Mouse (Mus musculus): ENCODE data around the gene Fggy. TPM values are rescaled to one million over a fixed set of nuclear protein-coding genes. Genes with fewer than 3 reads are reported as not detected.

Fggy gene
- polyA plus RNA-seq, 1 experiment from 2014 or later = 22.8 TPM

DNA sequence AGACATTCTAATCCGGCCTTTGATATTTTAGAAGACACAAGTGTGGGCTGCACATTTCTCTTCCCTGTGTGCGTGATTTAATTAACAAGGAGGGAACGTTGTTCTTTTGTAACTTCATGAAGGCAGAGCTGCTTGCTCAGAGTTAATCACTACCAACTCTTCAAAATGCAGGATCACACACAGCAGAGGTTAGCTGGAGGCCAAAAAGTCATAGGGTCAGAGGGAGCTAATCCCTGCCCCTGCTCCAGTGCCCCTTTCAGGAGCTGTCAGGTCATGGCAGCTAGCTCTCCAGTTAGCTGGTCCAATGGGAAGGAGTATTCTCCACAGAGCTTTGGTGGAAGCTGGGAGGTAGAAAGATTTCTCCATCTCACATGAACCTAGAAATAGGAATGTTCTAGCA, 215.4 kb downstream of the Fggy start:
- peak overlapping the region; percentile 60; the same call in 1 of the 2 replicates for H3K27ac ChIP-seq (ENCODE audit: low read length)
- no peak for ATAC-seq
- H3K27me3 ChIP-seq (replicated peaks; ENCODE audit: control insufficient read depth, insufficient read depth, low read length) = no peaks in the 10 kb centered on the region
- H3K4me2 ChIP-seq (ENCODE audit: low read depth, low read length) = no peak overlapping the region
- H3K4me1 ChIP-seq (ENCODE audit: control insufficient read depth, insufficient read depth, low read length) = peaks cover 5% of the 10 kb centered on the region; the same call in 1 of the 2 replicates
- 57% methylated on average over 3 of the region's 3 CpGs for WGBS
- H3K9ac ChIP-seq (ENCODE audit: low read depth, low read length) = no peak overlapping the region
- H3K4me3 ChIP-seq (ENCODE audit: low read length) = no peak overlapping the region
- no peaks in the 10 kb centered on the region for H3K9me3 ChIP-seq (ENCODE audit: control insufficient read depth, low read length)
- no peaks in the 10 kb centered on the region for H3K36me3 ChIP-seq (ENCODE audit: control insufficient read depth, insufficient read depth, low read length)

DNA sequence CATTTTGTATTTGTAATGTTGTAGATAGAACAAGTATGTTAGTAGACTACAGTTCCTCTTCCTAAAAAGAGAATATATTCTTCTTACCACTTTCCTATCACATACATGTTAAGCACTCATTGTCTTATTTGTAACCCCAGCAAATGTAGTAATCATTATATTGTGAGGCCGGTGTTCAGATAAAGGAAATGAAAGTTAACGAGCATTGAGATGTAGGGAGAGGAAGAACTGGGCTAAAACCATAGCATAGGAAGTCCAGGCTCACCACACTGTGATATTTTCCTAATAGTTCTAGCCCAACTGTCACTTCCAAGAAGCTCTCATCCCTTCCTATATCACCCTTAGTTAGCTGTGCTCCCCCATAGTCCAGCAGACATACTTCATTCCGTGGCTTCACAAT, 218.3 kb downstream of the Fggy start:
- no peak overlapping the region for H3K4me2 ChIP-seq (ENCODE audit: low read depth, low read length)

DNA sequence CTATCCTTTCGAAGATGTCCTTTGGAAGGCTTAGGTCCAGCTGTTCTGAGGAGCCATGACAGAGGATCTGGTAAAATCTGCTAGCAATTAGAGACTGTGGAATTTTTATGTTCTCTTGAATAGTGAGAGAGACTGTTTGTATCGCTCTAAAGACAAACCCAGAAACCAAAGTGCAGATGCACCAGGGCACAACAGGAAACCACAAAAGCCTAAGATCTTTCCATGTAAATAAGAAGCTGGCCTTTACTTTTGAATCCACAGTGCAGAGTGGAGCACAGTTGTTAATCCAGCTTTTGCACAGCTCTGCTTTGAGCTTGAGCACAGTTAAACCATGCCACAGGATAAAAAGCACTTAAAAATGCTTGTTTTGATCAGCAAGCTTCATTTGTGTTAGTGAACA, 220.5 kb downstream of the Fggy start:
- Histone ChIP-seq H3K36me3 (ENCODE audit: control insufficient read depth, insufficient read depth, low read length) (no peaks in the 10 kb centered on the region), H3K4me1 (ENCODE audit: control insufficient read depth, insufficient read depth, low read length) (0 out of 2 replicates have a peak, but pooled peaks cover 9% of the 10 kb centered on the region), H3K9me3 (ENCODE audit: control insufficient read depth, low read length) (no peaks in the 10 kb centered on the region), H3K27me3 (replicated peaks; ENCODE audit: control insufficient read depth, insufficient read depth, low read length) (no peaks in the 10 kb centered on the region), H3K4me3 (ENCODE audit: low read length) (no peak overlapping the region), H3K27ac (ENCODE audit: low read length) (no peak overlapping the region), H3K4me2 (ENCODE audit: low read depth, low read length) (no peak overlapping the region), H3K9ac (ENCODE audit: low read depth, low read length) (no peak overlapping the region)
- WGBS = 43% methylated on average over 2 of the region's 2 CpGs
- no peak for ATAC-seq

More for the DNA sequence above, 218.3 kb downstream of the Fggy start:
- Histone ChIP-seq H3K4me3 (ENCODE audit: low read length) (no peak overlapping the region), H3K4me1 (ENCODE audit: control insufficient read depth, insufficient read depth, low read length) (0 out of 2 replicates have a peak, but pooled peaks cover 13% of the 10 kb centered on the region), H3K9me3 (ENCODE audit: control insufficient read depth, low read length) (no peaks in the 10 kb centered on the region), H3K27ac (ENCODE audit: low read length) (no peak overlapping the region), H3K9ac (ENCODE audit: low read depth, low read length) (no peak overlapping the region), H3K36me3 (ENCODE audit: control insufficient read depth, insufficient read depth, low read length) (no peaks in the 10 kb centered on the region), H3K27me3 (replicated peaks; ENCODE audit: control insufficient read depth, insufficient read depth, low read length) (no peaks in the 10 kb centered on the region)
- no peak for ATAC-seq
- 64% methylated on average over 3 of the region's 3 CpGs for WGBS

DNA sequence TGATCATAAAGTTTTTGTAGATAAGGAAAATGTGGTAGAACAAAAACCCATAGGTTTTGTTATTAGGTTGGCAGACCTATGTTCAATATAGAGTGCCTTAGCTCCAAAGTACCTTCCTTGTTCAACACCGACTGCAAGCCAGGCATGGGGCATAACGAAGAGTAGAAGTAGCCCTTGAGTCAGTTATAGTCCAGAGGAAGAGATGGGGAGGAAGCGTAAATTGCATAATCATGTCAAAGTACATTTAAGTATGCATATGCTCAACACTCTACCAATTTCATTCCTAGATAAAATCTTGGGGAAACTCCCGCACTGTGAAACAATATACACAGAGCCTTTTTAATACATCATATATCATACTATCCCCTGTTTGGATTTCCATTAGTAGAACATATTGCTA, 221.2 kb downstream of the Fggy start:
- Histone ChIP-seq H3K4me3 (ENCODE audit: low read length) (no peak overlapping the region), H3K27me3 (replicated peaks; ENCODE audit: control insufficient read depth, insufficient read depth, low read length) (no peaks in the 10 kb centered on the region), H3K27ac (ENCODE audit: low read length) (no peak overlapping the region), H3K9me3 (ENCODE audit: control insufficient read depth, low read length) (no peaks in the 10 kb centered on the region), H3K36me3 (ENCODE audit: control insufficient read depth, insufficient read depth, low read length) (no peaks in the 10 kb centered on the region), H3K4me2 (ENCODE audit: low read depth, low read length) (no peak overlapping the region), H3K9ac (ENCODE audit: low read depth, low read length) (no peak overlapping the region), H3K4me1 (ENCODE audit: control insufficient read depth, insufficient read depth, low read length) (0 out of 2 replicates have a peak, but pooled peaks cover 9% of the 10 kb centered on the region)
- 86% methylated on average over 4 of the region's 4 CpGs for WGBS
- peak; percentile 26; the same call in 1 of the 2 replicates for ATAC-seq

DNA sequence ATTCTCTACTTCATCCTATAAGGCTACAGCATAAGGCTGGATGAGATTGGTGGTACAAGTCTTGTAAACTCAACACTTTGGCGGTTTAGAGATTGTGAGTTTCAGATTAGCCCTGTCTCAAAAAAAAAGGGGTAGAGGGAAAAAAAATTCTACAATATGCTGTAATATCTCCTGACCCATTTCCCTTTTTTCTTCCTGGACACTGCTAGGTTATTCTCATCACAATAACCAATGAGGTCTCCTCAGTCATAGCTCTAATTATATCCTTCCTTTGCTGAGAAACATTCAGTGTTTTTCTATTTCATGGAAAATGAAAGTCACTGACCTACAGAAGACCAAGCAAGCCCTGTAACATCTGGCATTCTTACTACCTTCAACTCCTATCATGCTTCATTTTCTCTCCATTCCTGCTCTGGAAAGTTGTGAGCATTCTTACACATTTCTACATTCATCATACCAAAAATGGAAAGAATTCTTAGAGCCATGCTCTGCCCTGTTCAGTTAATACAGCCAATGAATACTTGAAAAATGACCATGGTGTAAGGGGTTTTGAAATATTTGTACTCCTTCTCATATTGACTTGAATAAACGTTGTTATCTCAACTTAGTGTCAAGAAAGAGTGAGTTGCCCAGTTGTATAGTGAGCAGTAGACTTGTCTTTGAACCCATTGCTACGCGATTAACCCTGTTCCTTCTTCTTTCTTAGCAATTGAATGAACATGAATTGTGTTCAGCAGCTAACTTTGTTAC, 227.0 kb downstream of the Fggy start:
- 76% methylated on average over 4 of the region's 4 CpGs for WGBS
- ATAC-seq = no peak
- Histone ChIP-seq H3K9me3 (ENCODE audit: control insufficient read depth, low read length) (no peaks in the 10 kb centered on the region), H3K27ac (ENCODE audit: low read length) (no peak overlapping the region), H3K4me1 (ENCODE audit: control insufficient read depth, insufficient read depth, low read length) (peaks cover 15% of the 10 kb centered on the region), H3K4me2 (ENCODE audit: low read depth, low read length) (no peak overlapping the region), H3K27me3 (replicated peaks; ENCODE audit: control insufficient read depth, insufficient read depth, low read length) (no peaks in the 10 kb centered on the region), H3K9ac (ENCODE audit: low read depth, low read length) (no peak overlapping the region), H3K36me3 (ENCODE audit: control insufficient read depth, insufficient read depth, low read length) (no peaks in the 10 kb centered on the region), H3K4me3 (ENCODE audit: low read length) (no peak overlapping the region)

DNA sequence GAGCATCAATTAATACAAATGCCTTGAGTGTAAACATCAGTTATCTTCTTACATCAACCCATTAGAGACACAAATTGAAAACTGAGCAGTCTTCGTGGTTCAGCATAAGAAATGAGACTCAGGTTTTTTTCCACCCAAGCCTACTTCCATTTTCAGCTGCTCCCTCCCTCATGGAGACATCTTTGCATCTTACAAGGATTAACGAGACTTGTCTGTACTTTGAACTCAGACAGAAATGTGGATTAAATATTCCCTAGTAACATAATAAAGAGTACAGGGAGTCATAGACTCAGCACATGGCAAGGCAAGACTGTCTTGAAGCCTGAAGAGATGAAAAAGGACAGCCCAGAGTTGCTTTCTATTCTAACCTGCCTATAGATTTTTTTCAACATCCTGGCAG, 230.3 kb downstream of the Fggy start:
- ATAC-seq = peak; percentile 26; the same call in 1 of the 2 replicates
- 45% methylated on average over 2 of the region's 2 CpGs for whole genome bisulfite sequencing
- no peaks in the 10 kb centered on the region for H3K36me3 ChIP-seq (ENCODE audit: control insufficient read depth, insufficient read depth, low read length)
- H3K4me2 ChIP-seq (ENCODE audit: low read depth, low read length) = no peak overlapping the region
- no peaks in the 10 kb centered on the region for H3K9me3 ChIP-seq (ENCODE audit: control insufficient read depth, low read length)
- H3K27ac ChIP-seq (ENCODE audit: low read length) = peak overlapping the region; percentile 78
- H3K9ac ChIP-seq (ENCODE audit: low read depth, low read length) = no peak overlapping the region
- no peaks in the 10 kb centered on the region for H3K27me3 ChIP-seq (replicated peaks; ENCODE audit: control insufficient read depth, insufficient read depth, low read length)
- H3K4me1 ChIP-seq (ENCODE audit: control insufficient read depth, insufficient read depth, low read length) = peaks cover 16% of the 10 kb centered on the region
- no peak overlapping the region for H3K4me3 ChIP-seq (ENCODE audit: low read length)

DNA sequence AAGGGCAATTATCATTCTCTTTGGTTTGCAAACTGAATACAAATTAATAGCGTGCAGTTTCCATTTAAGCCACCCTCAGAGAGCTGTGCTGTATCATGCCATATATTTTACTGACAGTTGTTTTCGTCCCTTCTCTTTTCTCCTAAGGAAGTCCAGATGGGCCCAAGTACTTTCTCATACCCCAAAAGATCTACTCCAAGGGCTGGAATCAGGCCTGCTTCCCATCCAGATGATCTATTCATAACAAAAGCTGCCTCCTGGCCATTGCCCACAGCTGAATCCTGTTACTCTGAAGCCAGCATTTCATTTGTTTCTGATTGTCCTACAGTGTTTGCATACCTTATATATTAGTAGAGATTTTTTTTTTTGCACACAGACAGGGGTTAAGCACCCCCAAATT, 231.6 kb downstream of the Fggy start:
- Histone ChIP-seq H3K27me3 (replicated peaks; ENCODE audit: control insufficient read depth, insufficient read depth, low read length) (no peaks in the 10 kb centered on the region), H3K9ac (ENCODE audit: low read depth, low read length) (no peak overlapping the region), H3K36me3 (ENCODE audit: control insufficient read depth, insufficient read depth, low read length) (no peaks in the 10 kb centered on the region), H3K4me3 (ENCODE audit: low read length) (no peak overlapping the region), H3K4me2 (ENCODE audit: low read depth, low read length) (no peak overlapping the region), H3K9me3 (ENCODE audit: control insufficient read depth, low read length) (no peaks in the 10 kb centered on the region), H3K4me1 (ENCODE audit: control insufficient read depth, insufficient read depth, low read length) (peaks cover 22% of the 10 kb centered on the region), H3K27ac (ENCODE audit: low read length) (peak overlapping the region; percentile 78)
- 52% methylated on average over 2 of the region's 2 CpGs for WGBS
- ATAC-seq = peak; percentile 45

DNA sequence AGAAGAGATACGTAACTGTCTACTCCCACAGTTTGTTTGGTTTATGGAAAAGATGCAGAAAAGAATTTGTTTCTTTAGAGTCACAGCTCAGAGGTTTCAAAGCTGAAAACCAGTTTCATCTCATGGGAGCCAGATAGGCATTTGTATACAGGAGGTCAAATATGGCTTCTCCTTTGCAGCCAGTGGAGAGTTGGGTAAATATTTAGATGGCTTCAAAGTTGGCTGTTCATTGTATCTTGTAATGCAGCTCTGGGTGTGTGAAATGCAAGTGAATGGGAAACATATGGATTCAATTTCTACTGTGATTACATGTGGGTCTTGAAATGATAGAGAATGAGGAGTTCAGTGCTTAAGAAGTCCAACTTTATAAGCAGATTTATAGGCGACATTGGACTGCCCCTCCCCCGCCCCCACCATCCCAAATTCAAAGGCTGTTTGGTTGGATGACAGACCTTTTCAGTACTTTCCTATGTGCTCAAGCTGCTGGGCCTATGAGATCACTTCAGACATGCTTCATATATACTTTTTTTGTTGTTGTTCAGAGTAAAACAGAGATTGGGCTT, 234.7 kb downstream of the Fggy start:
- no peak for ATAC-seq
- H3K4me1 ChIP-seq (ENCODE audit: control insufficient read depth, insufficient read depth, low read length) = peaks cover 32% of the 10 kb centered on the region
- H3K9me3 ChIP-seq (ENCODE audit: control insufficient read depth, low read length) = no peaks in the 10 kb centered on the region
- peak overlapping the region; percentile 60 for H3K27ac ChIP-seq (ENCODE audit: low read length)
- no peak overlapping the region for H3K9ac ChIP-seq (ENCODE audit: low read depth, low read length)
- H3K36me3 ChIP-seq (ENCODE audit: control insufficient read depth, insufficient read depth, low read length) = no peaks in the 10 kb centered on the region
- 63% methylated on average over 3 of the region's 3 CpGs for WGBS
- no peak overlapping the region for H3K4me2 ChIP-seq (ENCODE audit: low read depth, low read length)
- H3K4me3 ChIP-seq (ENCODE audit: low read length) = no peak overlapping the region
- no peaks in the 10 kb centered on the region for H3K27me3 ChIP-seq (replicated peaks; ENCODE audit: control insufficient read depth, insufficient read depth, low read length)

DNA sequence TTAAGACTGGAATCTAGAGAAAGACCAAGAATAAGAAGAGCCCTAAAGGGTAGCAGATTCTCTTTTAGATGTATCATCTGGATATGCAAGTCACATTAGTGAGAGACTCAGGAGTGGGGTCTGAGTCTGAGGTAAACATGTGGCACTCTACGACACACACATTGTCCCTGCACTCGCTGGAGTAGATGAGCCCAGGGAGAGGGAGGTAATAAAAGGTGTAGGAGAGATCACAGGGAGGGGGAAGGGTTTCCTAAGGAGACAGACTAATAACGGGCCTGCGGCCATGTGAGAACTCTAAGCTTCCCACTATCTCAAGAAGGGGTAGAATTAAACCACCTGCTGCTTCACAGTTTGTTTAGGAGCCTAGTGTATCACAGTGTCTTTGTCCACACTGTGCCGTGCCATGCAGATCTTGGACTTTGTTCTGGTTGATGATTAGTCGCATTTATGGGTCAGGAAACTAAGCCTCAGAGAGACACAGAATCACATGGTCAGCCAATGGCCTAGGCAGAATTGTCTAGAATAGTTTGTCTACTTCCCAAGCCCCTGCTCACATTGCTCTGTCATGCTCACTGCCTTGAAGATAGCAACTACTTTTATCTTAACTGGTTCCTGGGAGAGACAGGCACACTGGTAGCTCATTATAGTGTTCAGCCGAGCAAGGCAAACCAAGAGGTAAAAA, 236.5 kb downstream of the Fggy start:
- no peak overlapping the region for H3K9ac ChIP-seq (ENCODE audit: low read depth, low read length)
- H3K36me3 ChIP-seq (ENCODE audit: control insufficient read depth, insufficient read depth, low read length) = no peaks in the 10 kb centered on the region
- no peak overlapping the region for H3K4me3 ChIP-seq (ENCODE audit: low read length)
- no peaks in the 10 kb centered on the region for H3K27me3 ChIP-seq (replicated peaks; ENCODE audit: control insufficient read depth, insufficient read depth, low read length)
- 42% methylated on average over 7 of the region's 7 CpGs for WGBS
- H3K9me3 ChIP-seq (ENCODE audit: control insufficient read depth, low read length) = no peaks in the 10 kb centered on the region
- peaks cover 19% of the 10 kb centered on the region for H3K4me1 ChIP-seq (ENCODE audit: control insufficient read depth, insufficient read depth, low read length)
- H3K27ac ChIP-seq (ENCODE audit: low read length) = peak overlapping the region; percentile 86
- peak; percentile 95 for ATAC-seq
- no peak overlapping the region for H3K4me2 ChIP-seq (ENCODE audit: low read depth, low read length)
